Mouse (Mus musculus) midbrain, embryonic 15.5 days (tissue): ENCODE data around the gene Tubb4b. TPM values are rescaled to one million over a fixed set of nuclear protein-coding genes. Genes with fewer than 3 reads are reported as not detected.

ENCODE experiments used
- ATAC-seq: fragments of 200-750 bp; cut with Nextera tagmentation; replicated peaks from 2 replicates; pipeline ENCODE4 v1.8.0; 2017; ENCODE audit warnings: moderate TSS enrichment
- H3K27ac ChIP-seq: fragments of 300-500 bp; sonication (generic); 2 replicates; pipeline ENCODE4 v1.5.1; 2015; ENCODE audit warnings: mild to moderate bottlenecking, inconsistent platforms
- H3K27me3 ChIP-seq: fragments of 300-500 bp; sonication (generic); replicated peaks from 2 replicates; pipeline ENCODE4 v1.6.1; 2015; ENCODE audit warnings: inconsistent platforms
- H3K36me3 ChIP-seq: fragments of 300-500 bp; sonication (generic); replicated peaks from 2 replicates; pipeline ENCODE4 v1.6.1; 2015; ENCODE audit warnings: inconsistent platforms
- H3K4me1 ChIP-seq: fragments of 300-500 bp; sonication (generic); 2 replicates; pipeline ENCODE4 v1.6.1; 2015; ENCODE audit warnings: inconsistent platforms
- H3K4me2 ChIP-seq: fragments of 300-500 bp; sonication (generic); 2 replicates; pipeline ENCODE4 v1.6.1; 2015; ENCODE audit warnings: inconsistent platforms, mild to moderate bottlenecking, moderate library complexity
- H3K4me3 ChIP-seq: fragments of 300-500 bp; sonication (generic); 2 replicates; pipeline ENCODE4 v1.5.1; 2015; ENCODE audit warnings: mild to moderate bottlenecking, inconsistent platforms
- H3K9ac ChIP-seq: fragments of 300-500 bp; sonication (generic); 2 replicates; pipeline ENCODE4 v1.6.1; 2015; ENCODE audit warnings: mild to moderate bottlenecking, inconsistent platforms
- H3K9me3 ChIP-seq: fragments of 300-500 bp; sonication (generic); 2 replicates; pipeline ENCODE4 v1.6.1; 2016; ENCODE audit warnings: inconsistent platforms
- WGBS: fragments of 180-500 bp; shearing (Covaris S2); methylation state at CpG from one replicate; pipeline ENCODE4 v1.1.7; 2015; ENCODE audit warnings: mixed read lengths; 5-methylcytosine and 5-hydroxymethylcytosine counted together
- polyA plus RNA-seq: library from polyadenylated mRNA; unstranded; fragments of >200 nt; fragmentation: Nextera tagmentation; extraction: Ambion mirVana; gene quantifications from 2 replicates; pipeline ENCODE4 v1.2.1, GENCODE M21; 2015

Tubb4b gene
- polyA plus RNA-seq, 1 experiment from 2014 or later = 364 TPM

GRCm38 (mm10) chr2:25217666-25218065 is 6.8 kb downstream of the Tubb4b start:
- Histone ChIP-seq H3K9me3 (no peaks in the 10 kb centered on the region), H3K27ac (no peak overlapping the region), H3K4me1 (no peaks in the 10 kb centered on the region), H3K36me3 (no peaks in the 10 kb centered on the region), H3K9ac (no peak overlapping the region), H3K4me3 (no peak overlapping the region), H3K4me2 (no peak overlapping the region), H3K27me3 (no peaks in the 10 kb centered on the region)
- ATAC-seq = no peak
- 66% methylated on average over 2 of the region's 2 CpGs for WGBS

- no peak within 1 kb of the TSS for H3K27ac ChIP-seq
- H3K9ac ChIP-seq = no peak within 1 kb of the TSS
- ATAC-seq = no peak
- no peaks in the 10 kb centered on the region for H3K27me3 ChIP-seq
- no peak within 1 kb of the TSS for H3K4me3 ChIP-seq
- H3K9me3 ChIP-seq = no peaks in the 10 kb centered on the region
- H3K4me2 ChIP-seq = no peak within 1 kb of the TSS
- 57% methylated on average over 3 of the region's 3 CpGs for WGBS
- peaks cover 15% of the 10 kb centered on the region for H3K4me1 ChIP-seq
- H3K36me3 ChIP-seq = no peaks in the 10 kb centered on the region
These were observed 10.1 kb downstream of the Tubb4b start, which contains the start of gene Stpg3 for GRCm38 (mm10) chr2:25214444-25214843. Gene Stpg3, minus strand, starts transcription at chr2:25214637.

DNA sequence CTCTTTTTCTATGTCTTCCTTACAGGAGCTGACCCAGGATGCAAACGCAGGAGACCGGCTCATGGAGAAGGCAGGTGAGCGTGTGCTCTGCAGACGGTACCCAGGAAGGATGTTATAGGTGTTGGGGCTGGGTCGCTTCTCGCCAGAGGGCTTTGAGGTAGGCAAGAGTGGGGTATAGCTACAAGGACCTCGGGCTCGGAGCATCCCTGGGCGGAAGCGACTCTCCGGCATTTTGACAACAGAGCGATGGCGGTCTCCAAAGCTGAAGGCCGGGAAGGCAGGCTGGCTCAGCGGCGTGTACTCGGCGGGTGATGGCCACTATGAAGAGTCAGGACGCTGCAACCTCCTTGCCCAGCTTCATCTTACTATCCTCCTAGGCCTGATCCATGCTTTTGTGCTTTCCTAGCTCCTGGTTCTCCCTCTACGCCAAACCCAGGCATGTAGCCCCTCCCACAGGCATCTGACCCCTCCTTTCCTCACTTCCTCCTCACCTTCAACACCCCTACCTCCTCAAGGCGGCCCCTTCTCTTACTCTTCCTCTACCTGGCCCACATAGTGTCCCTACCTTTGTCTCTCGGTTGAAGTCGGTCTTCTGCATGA is 11.1 kb downstream of the Tubb4b start:
- 72% methylated on average over 23 of the region's 23 CpGs for WGBS
- H3K9ac ChIP-seq = no peak overlapping the region
- H3K27me3 ChIP-seq = no peaks in the 10 kb centered on the region
- H3K4me2 ChIP-seq = no peak overlapping the region
- H3K4me1 ChIP-seq = peaks cover 25% of the 10 kb centered on the region
- ATAC-seq = no peak
- no peaks in the 10 kb centered on the region for H3K36me3 ChIP-seq
- H3K27ac ChIP-seq = no peak overlapping the region
- H3K9me3 ChIP-seq = no peaks in the 10 kb centered on the region
- no peak overlapping the region for H3K4me3 ChIP-seq

DNA sequence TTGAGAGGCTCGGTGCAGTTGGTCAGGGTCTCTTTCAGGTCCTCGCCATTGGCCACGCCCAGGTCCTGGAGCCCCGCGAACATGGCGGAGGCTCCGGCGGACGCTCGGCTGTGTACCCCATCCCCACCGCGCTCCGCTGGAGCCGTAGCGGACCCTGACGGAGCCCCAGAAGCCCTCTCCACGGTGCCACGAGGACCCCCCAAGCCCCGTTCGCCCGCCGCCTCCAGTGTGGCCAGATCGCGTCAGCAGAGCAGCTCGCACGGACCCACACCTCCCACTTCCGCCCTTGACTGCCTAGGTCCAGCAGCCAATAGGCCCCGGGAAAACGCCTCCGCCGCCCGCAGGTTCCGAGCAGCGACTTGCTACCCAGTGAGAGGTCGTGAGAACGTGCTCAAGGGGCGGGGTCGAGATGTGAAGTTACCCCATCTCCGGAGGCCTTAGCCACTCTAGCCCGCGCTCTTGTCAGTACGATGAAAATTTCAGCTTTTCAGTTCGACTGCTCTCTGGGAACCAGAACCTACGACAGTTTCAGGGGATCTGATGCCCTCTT is 13.3 kb downstream of the Tubb4b start, which contains the start of gene Nelfb:
Gene Nelfb (minus strand): TSS at position 369 of the 550 bp plus-strand sequence.
- Histone ChIP-seq H3K9me3 (no peaks in the 10 kb centered on the region), H3K9ac (peak within 1 kb of the TSS; percentile 80), H3K27me3 (no peaks in the 10 kb centered on the region), H3K36me3 (no peaks in the 10 kb centered on the region; the same call in 1 of the 2 replicates), H3K4me2 (peak within 1 kb of the TSS; percentile 83), H3K27ac (peak within 1 kb of the TSS; percentile 92), H3K4me1 (peaks cover 36% of the 10 kb centered on the region), H3K4me3 (peak within 1 kb of the TSS; percentile 80)
- WGBS = under 1% methylated on average over 44 of the region's 44 CpGs
- ATAC-seq = peak; percentile 95

DNA sequence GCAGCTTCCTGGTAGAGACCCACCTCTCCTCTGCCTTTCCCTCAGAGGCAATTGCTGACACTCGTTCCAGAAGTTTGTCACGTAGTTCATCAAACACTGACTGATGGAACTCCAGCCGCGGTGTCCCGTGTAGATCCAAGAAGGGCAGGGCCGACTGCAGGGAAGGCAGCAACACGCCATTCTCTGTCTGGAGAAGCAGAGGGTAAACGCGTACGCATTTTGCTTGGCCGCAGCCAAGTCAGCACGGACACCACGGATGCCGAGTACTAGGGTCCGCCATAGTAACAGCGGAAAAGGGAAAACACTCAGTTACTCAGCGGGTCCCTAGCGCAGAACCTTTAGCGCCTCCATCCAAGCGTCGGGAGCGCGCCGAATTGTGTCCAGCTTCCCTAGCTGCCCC is 13.8 kb downstream of the Tubb4b start:
- H3K4me2 ChIP-seq = peak overlapping the region; percentile 83
- ATAC-seq = peak; percentile 59

DNA sequence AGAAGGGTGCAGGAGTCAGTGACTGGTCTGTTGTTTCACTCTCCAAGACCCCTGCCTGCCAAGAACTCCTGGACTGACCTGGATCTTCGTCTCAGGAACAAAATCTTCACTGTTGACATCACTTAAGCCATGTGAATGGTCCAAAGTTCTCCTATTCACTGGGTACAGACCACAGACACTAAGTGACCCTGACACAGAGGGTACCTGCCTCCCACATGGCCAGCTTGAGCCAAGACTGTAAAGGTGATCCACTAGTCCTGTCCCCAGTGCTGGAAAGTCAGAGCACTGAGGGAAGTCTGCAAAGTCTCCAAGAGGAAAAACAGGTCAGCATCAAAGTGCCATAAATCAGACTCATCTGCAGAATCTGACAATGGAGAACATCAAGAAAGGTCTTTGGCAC is 16.9 kb downstream of the Tubb4b start:
- H3K4me3 ChIP-seq = no peak overlapping the region
- ATAC-seq = no peak

More for the DNA sequence above, 13.8 kb downstream of the Tubb4b start:
- peak overlapping the region; percentile 80 for H3K9ac ChIP-seq
- H3K4me3 ChIP-seq = peak overlapping the region; percentile 80
- H3K27ac ChIP-seq = peak overlapping the region; percentile 92
- peaks cover 36% of the 10 kb centered on the region for H3K4me1 ChIP-seq
- WGBS = under 1% methylated on average over 24 of the region's 24 CpGs
- no peaks in the 10 kb centered on the region for H3K27me3 ChIP-seq
- H3K9me3 ChIP-seq = no peaks in the 10 kb centered on the region
- no peaks in the 10 kb centered on the region; the same call in 1 of the 2 replicates for H3K36me3 ChIP-seq

GRCm38 (mm10) chr2:25203631-25204214 is 20.8 kb downstream of the Tubb4b start:
- Histone ChIP-seq H3K9ac (no peak overlapping the region), H3K9me3 (no peaks in the 10 kb centered on the region), H3K4me2 (no peak overlapping the region), H3K4me3 (no peak overlapping the region), H3K27me3 (no peaks in the 10 kb centered on the region), H3K4me1 (peaks cover 14% of the 10 kb centered on the region), H3K36me3 (peaks cover 48% of the 10 kb centered on the region), H3K27ac (no peak overlapping the region)
- WGBS = 68% methylated on average over 4 of the region's 4 CpGs
- no peak for ATAC-seq

More for the DNA sequence above, 16.9 kb downstream of the Tubb4b start:
- Histone ChIP-seq H3K4me2 (no peak overlapping the region), H3K27me3 (no peaks in the 10 kb centered on the region), H3K36me3 (peaks cover 20% of the 10 kb centered on the region; the same call in 1 of the 2 replicates), H3K4me1 (peaks cover 36% of the 10 kb centered on the region), H3K9me3 (no peaks in the 10 kb centered on the region), H3K9ac (no peak overlapping the region), H3K27ac (no peak overlapping the region)
- WGBS = 78% methylated on average over 1 of the region's 1 CpGs

GRCm38 (mm10) chr2:25200631-25201030 is 23.9 kb downstream of the Tubb4b start:
- H3K4me2 ChIP-seq = no peak overlapping the region
- H3K9me3 ChIP-seq = no peaks in the 10 kb centered on the region
- ATAC-seq = no peak
- peaks cover 48% of the 10 kb centered on the region for H3K36me3 ChIP-seq
- 98% methylated on average over 2 of the region's 2 CpGs for WGBS
- peaks cover 16% of the 10 kb centered on the region for H3K27me3 ChIP-seq
- H3K4me3 ChIP-seq = no peak overlapping the region
- H3K27ac ChIP-seq = no peak overlapping the region
- no peaks in the 10 kb centered on the region for H3K4me1 ChIP-seq
- H3K9ac ChIP-seq = no peak overlapping the region

DNA sequence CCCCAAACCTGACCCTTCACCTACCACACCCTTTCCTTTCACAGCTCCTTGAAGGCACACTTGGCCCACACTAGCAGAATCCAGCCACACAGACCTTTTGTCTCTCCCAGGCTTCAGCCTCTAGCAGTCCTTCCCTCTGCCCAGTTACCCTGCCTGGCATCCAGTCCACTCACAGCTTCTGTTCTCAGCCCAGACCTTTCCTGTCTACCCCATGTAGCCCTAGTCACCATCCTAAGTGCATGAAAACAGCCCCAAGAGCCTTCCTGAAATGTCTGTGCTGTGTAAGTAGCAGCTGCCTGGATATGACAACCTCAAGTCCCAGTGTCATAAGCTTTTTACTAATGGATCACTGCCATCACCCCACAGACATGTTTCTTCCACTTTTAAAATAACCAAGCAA is 26.6 kb downstream of the Tubb4b start:
- H3K36me3 ChIP-seq = peaks cover 31% of the 10 kb centered on the region

DNA sequence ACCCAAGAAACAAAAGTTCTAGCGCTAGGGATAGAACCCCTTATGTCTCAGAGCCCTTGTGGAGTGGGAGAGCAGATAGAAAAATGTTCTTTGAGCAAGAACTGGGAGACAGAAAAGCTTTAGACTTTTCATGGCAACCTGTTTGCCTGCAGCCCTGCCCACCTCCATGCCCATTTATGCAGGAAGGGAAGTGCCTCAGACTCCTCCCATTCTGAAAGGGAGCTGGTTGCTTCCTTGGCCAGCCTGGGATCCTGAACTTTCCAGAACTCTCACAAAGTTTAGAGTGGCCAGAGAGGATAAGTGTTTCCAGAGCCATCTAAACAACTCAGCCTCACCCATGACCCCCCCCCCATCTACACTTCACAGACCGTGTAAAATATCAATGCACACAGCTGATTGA is 27.3 kb downstream of the Tubb4b start:
- H3K27me3 ChIP-seq = peaks cover 29% of the 10 kb centered on the region
- H3K4me2 ChIP-seq = no peak overlapping the region

More for the DNA sequence above, 26.6 kb downstream of the Tubb4b start:
- ATAC-seq = no peak
- H3K9me3 ChIP-seq = no peaks in the 10 kb centered on the region
- H3K9ac ChIP-seq = no peak overlapping the region
- H3K4me3 ChIP-seq = no peak overlapping the region
- H3K27ac ChIP-seq = no peak overlapping the region
- no peak overlapping the region for H3K4me2 ChIP-seq
- 0 out of 2 replicates have a peak, but pooled peaks cover 5% of the 10 kb centered on the region for H3K4me1 ChIP-seq
- H3K27me3 ChIP-seq = peaks cover 29% of the 10 kb centered on the region

GRCm38 (mm10) chr2:25196172-25196954 is 28.1 kb downstream of the Tubb4b start, which contains the start of gene Tor4a:
Gene Tor4a, minus strand, starts transcription at chr2:25196886.
- no peak within 1 kb of the TSS for H3K4me3 ChIP-seq
- no peak; the same call in 1 of the 2 replicates for ATAC-seq

More for the DNA sequence above, 27.3 kb downstream of the Tubb4b start:
- H3K9ac ChIP-seq = no peak overlapping the region
- 23% methylated on average over 2 of the region's 2 CpGs for WGBS
- no peak overlapping the region for H3K27ac ChIP-seq
- no peaks in the 10 kb centered on the region for H3K9me3 ChIP-seq
- H3K4me3 ChIP-seq = no peak overlapping the region
- no peak for ATAC-seq
- peaks cover 24% of the 10 kb centered on the region for H3K36me3 ChIP-seq
- 0 out of 2 replicates have a peak, but pooled peaks cover 5% of the 10 kb centered on the region for H3K4me1 ChIP-seq

More at GRCm38 (mm10) chr2:25196172-25196954, 28.1 kb downstream of the Tubb4b start, which contains the start of gene Tor4a:
- Histone ChIP-seq H3K9ac (no peak within 1 kb of the TSS), H3K9me3 (no peaks in the 10 kb centered on the region), H3K27ac (no peak within 1 kb of the TSS), H3K36me3 (peaks cover 22% of the 10 kb centered on the region), H3K4me2 (peak within 1 kb of the TSS; percentile 24; the same call in 1 of the 2 replicates), H3K27me3 (peaks cover 29% of the 10 kb centered on the region), H3K4me1 (0 out of 2 replicates have a peak, but pooled peaks cover 5% of the 10 kb centered on the region)
- 13% methylated on average over 8 of the region's 8 CpGs for WGBS
